ENCODE assay signal across 13 mouse cellular contexts in genomic region chr14:25510362-25510761, GRCm38 (mm10). TPM values are rescaled to one million over a fixed set of nuclear protein-coding genes. Genes with fewer than 3 reads are reported as not detected.
A peak's percentile ranks its signal among the peaks of the same experiment; 100 is the strongest.
DNase-seq lines count a peak whose midpoint lies in the region; ATAC-seq and TF ChIP-seq lines count a peak whose summit lies in the region.
"Had no signal": no experiment of that assay in that cellular context is flagged by ENCODE, and none has a peak within 500 bp of the region (broad histone marks: within the 10 kb centered on the region; RNA-seq: fewer than 3 reads in every experiment).

No protein-coding gene starts in this region.

- no peak for DNase-seq in heart, adult 2 months
- no peak for DNase-seq in heart, adult 11 months
- no peak for DNase-seq in liver, postnatal 0 days
- no peak for DNase-seq in heart, postnatal 0 days (ENCODE audit: low spot score)
- no peak for DNase-seq in layer of hippocampus, postnatal 10 days (ENCODE audit: low spot score in 2 of 2)
- DNase-seq in spleen, postnatal 36 days (ENCODE audit: low spot score in 2 of 2) = no peak
- DNase-seq: cerebellum, adult 11-12 months; embryo, embryonic 11 days; kidney, adult 9 months had no signal

- no peaks in the 10 kb centered on the region for H3K9me3 ChIP-seq in liver, postnatal 0 days (ENCODE audit: low read length)
- no peaks in the 10 kb centered on the region for H3K9me3 ChIP-seq in liver, embryonic 12.5 days (replicated peaks)
- no peaks in the 10 kb centered on the region for H3K9me3 ChIP-seq in heart, postnatal 0 days (replicated peaks; ENCODE audit: control insufficient read depth, low read length)
- H3K9me3 ChIP-seq in limb, embryonic 13.5 days = no peaks in the 10 kb centered on the region
- H3K9me3 ChIP-seq: liver, embryonic 15.5 days; neural tube, embryonic 12.5 days had no signal

- peaks cover 2% of the 10 kb centered on the region; the same call in 1 of the 2 replicates for H3K79me2 ChIP-seq in heart, adult 2 months (replicated peaks; ENCODE audit: control insufficient read depth, insufficient read depth, low read length)

- H3K36me3 ChIP-seq in heart, adult 2 months (ENCODE audit: control insufficient read depth, insufficient read depth, low read length) = no peaks in the 10 kb centered on the region
- H3K36me3 ChIP-seq in liver, postnatal 0 days (replicated peaks; ENCODE audit: insufficient read depth, low read length) = 0 out of 2 replicates have a peak, but pooled peaks cover 2% of the 10 kb centered on the region
- H3K36me3 ChIP-seq in liver, embryonic 12.5 days = peaks cover 19% of the 10 kb centered on the region
- peaks cover 5% of the 10 kb centered on the region for H3K36me3 ChIP-seq in heart, postnatal 0 days (replicated peaks; ENCODE audit: control insufficient read depth, insufficient read depth, low read length)
- H3K36me3 ChIP-seq in limb, embryonic 13.5 days = peaks cover 78% of the 10 kb centered on the region
- H3K36me3 ChIP-seq: liver, embryonic 15.5 days had no signal

- 68% methylated on average over 3 of the region's 3 CpGs for WGBS in heart, adult 2 months
- 66% methylated on average over 3 of the region's 3 CpGs for WGBS in liver, postnatal 0 days (ENCODE audit: insufficient replicate concordance)
- WGBS in liver, embryonic 12.5 days (ENCODE audit: insufficient replicate concordance) = 61% methylated on average over 3 of the region's 3 CpGs
- WGBS in heart, postnatal 0 days = 73% methylated on average over 3 of the region's 3 CpGs
- 83% methylated on average over 3 of the region's 3 CpGs for WGBS in limb, embryonic 13.5 days

- TF ChIP-seq CTCF in heart, adult 2 months (IDR thresholded peaks at IDR 0.05) = no peak
- no peak for TF ChIP-seq CTCF in liver, postnatal 0 days (IDR thresholded peaks at IDR 0.05; ENCODE audit: low read depth)
- TF ChIP-seq CTCF in heart, postnatal 0 days (IDR thresholded peaks at IDR 0.05; ENCODE audit: low read depth) = no peak

- H3K4me1 ChIP-seq in heart, adult 2 months (ENCODE audit: control insufficient read depth, insufficient read depth, low read length) = peaks cover 47% of the 10 kb centered on the region
- H3K4me1 ChIP-seq in liver, postnatal 0 days (ENCODE audit: insufficient read depth) = peaks cover 73% of the 10 kb centered on the region
- H3K4me1 ChIP-seq in liver, embryonic 12.5 days = peaks cover 78% of the 10 kb centered on the region
- peaks cover 85% of the 10 kb centered on the region for H3K4me1 ChIP-seq in heart, postnatal 0 days (ENCODE audit: control insufficient read depth, insufficient read depth)
- H3K4me1 ChIP-seq in limb, embryonic 13.5 days = peaks cover 70% of the 10 kb centered on the region

- no peak overlapping the region for H3K4me2 ChIP-seq in liver, postnatal 0 days (ENCODE audit: low read depth, low read length)
- no peak overlapping the region for H3K4me2 ChIP-seq in liver, embryonic 12.5 days
- H3K4me2 ChIP-seq in heart, postnatal 0 days (ENCODE audit: low read depth, low read length) = no peak overlapping the region
- H3K4me2 ChIP-seq in limb, embryonic 13.5 days (replicated peaks) = no peak overlapping the region
- H3K4me2 ChIP-seq: liver, embryonic 15.5 days; neural tube, embryonic 12.5 days had no signal

- TF ChIP-seq POLR2A in heart, adult 2 months (IDR thresholded peaks at IDR 0.05; ENCODE audit: insufficient read depth, low read depth, low read length) = no peak

- H3K27ac ChIP-seq in heart, adult 2 months = peak overlapping the region; percentile 71
- H3K27ac ChIP-seq in liver, postnatal 0 days (ENCODE audit: low read depth) = peak overlapping the region; percentile 67; the same call in 1 of the 2 replicates
- no peak overlapping the region for H3K27ac ChIP-seq in liver, embryonic 12.5 days
- peak overlapping the region; percentile 74 for H3K27ac ChIP-seq in heart, postnatal 0 days (ENCODE audit: low read depth)
- H3K27ac ChIP-seq in limb, embryonic 13.5 days = peak overlapping the region; percentile 39; the same call in 1 of the 2 replicates
- H3K27ac ChIP-seq: liver, embryonic 15.5 days had no signal

- no peaks in the 10 kb centered on the region for H3K27me3 ChIP-seq in heart, adult 2 months (ENCODE audit: control insufficient read depth, insufficient read depth, low read length)
- H3K27me3 ChIP-seq in liver, postnatal 0 days (ENCODE audit: insufficient read depth, low read length) = no peaks in the 10 kb centered on the region
- no peaks in the 10 kb centered on the region for H3K27me3 ChIP-seq in liver, embryonic 12.5 days (replicated peaks)
- no peaks in the 10 kb centered on the region for H3K27me3 ChIP-seq in heart, postnatal 0 days (ENCODE audit: control insufficient read depth, insufficient read depth, low read length)
- no peaks in the 10 kb centered on the region for H3K27me3 ChIP-seq in limb, embryonic 13.5 days
- H3K27me3 ChIP-seq: liver, embryonic 15.5 days; neural tube, embryonic 12.5 days had no signal

- no peak overlapping the region for H3K4me3 ChIP-seq in heart, adult 2 months
- no peak overlapping the region for H3K4me3 ChIP-seq in liver, postnatal 0 days (ENCODE audit: low read depth, low read length)
- H3K4me3 ChIP-seq in liver, embryonic 12.5 days = no peak overlapping the region
- H3K4me3 ChIP-seq in heart, postnatal 0 days (ENCODE audit: low read depth, low read length) = no peak overlapping the region
- no peak overlapping the region for H3K4me3 ChIP-seq in limb, embryonic 13.5 days
- H3K4me3 ChIP-seq: liver, embryonic 15.5 days; neural tube, embryonic 12.5 days had no signal

- no peak for TF ChIP-seq EP300 in heart, adult 2 months (IDR thresholded peaks at IDR 0.05; ENCODE audit: insufficient read depth, low read depth, low read length)
- TF ChIP-seq EP300 in liver, postnatal 0 days (IDR thresholded peaks at IDR 0.05; ENCODE audit: low read depth) = no peak
- TF ChIP-seq EP300 in heart, postnatal 0 days (IDR thresholded peaks at IDR 0.05; ENCODE audit: low read depth) = no peak

- ATAC-seq in liver, postnatal 0 days = no peak
- no peak for ATAC-seq in liver, embryonic 12.5 days
- no peak for ATAC-seq in heart, postnatal 0 days (ENCODE audit: insufficient read depth, low read depth)
- no peak for ATAC-seq in limb, embryonic 13.5 days (ENCODE audit: low FRiP score, low read depth)

- no peak overlapping the region; the same call in 1 of the 2 replicates for H3K9ac ChIP-seq in heart, adult 2 months (ENCODE audit: low read depth, low read length)
- no peak overlapping the region for H3K9ac ChIP-seq in liver, postnatal 0 days (replicated peaks)
- H3K9ac ChIP-seq in liver, embryonic 12.5 days = no peak overlapping the region
- 0 out of 2 replicates have a peak overlapping the region, but pooled peaks have one; percentile 35 for H3K9ac ChIP-seq in heart, postnatal 0 days (replicated peaks; ENCODE audit: low read depth, low read length)
- no peak overlapping the region for H3K9ac ChIP-seq in limb, embryonic 13.5 days
- H3K9ac ChIP-seq: liver, embryonic 15.5 days; neural tube, embryonic 12.5 days had no signal

- intact Hi-C loops in heart, adult 2 months (cut with DNase I) = no loop called here

RNA-seq across cellular contexts. Expression of gene Zmiz1, which starts 51.4 kb away (rescaled TPM):
- total RNA-seq in heart, adult 2 months (2021) = 10 to 100 TPM; 40.7 to 42.0 TPM
- 21.8 and 27.1 TPM in 2 replicates for polyA plus RNA-seq in heart, adult 2 months (2012; rRNA removed)
- 3.6 and 4.3 TPM in 2 replicates for polyA plus RNA-seq in liver, postnatal 0 days (2015; fragmentation: Nextera tagmentation; extraction: Ambion mirVana)
- polyA plus RNA-seq in liver, embryonic 12.5 days (2016; fragmentation: Nextera tagmentation; extraction: Ambion mirVana) = 9.1 and 10.2 TPM in 2 replicates
- 41.0 and 47.8 TPM in 2 replicates for total RNA-seq in heart, postnatal 0 days (2014; rRNA removed; ENCODE audit: low replicate concordance)
- polyA plus RNA-seq in heart, postnatal 0 days (2015; fragmentation: Nextera tagmentation; extraction: Ambion mirVana) = 12.4 and 13.8 TPM in 2 replicates
- polyA plus RNA-seq in limb, embryonic 13.5 days (2015; fragmentation: Nextera tagmentation; extraction: Ambion mirVana) = 66.7 and 68.6 TPM in 2 replicates
- 100 to 1,000 TPM; 115 to 128 TPM for total RNA-seq in layer of hippocampus, postnatal 10 days (2021)
